Mouse (Mus musculus) midbrain, embryonic 11.5 days (tissue): ENCODE measurements at regions not wholly inside any gene's neighbourhood (a gene's known extent, or its start where the extent isn't known, plus 50 kb on each side); places are given as distances from the start of the nearest gene placed in this dataset.
A peak's percentile ranks its signal among the peaks of the same experiment; 100 is the strongest.

Experiments used
- ATAC-seq: fragments of 200-750 bp; cut with Nextera tagmentation; 2 replicates; pipeline ENCODE4 v1.8.0; 2017; ENCODE audit warnings: moderate TSS enrichment, moderate library complexity; ENCODE audit not compliant: low FRiP score
- DNase-seq: peaks from one replicate; pipeline ENCODE4 v3.0.0; 2015; ENCODE audit warnings: low spot score; ENCODE audit errors: missing footprints
- H3K27ac ChIP-seq: fragments of 300-500 bp; sonication (generic); 2 replicates; pipeline ENCODE4 v1.5.1; 2014; ENCODE audit warnings: low read depth, low read length
- H3K27me3 ChIP-seq: fragments of 300-500 bp; sonication (generic); 2 replicates; pipeline ENCODE4 v1.6.1; 2014; ENCODE audit warnings: mild to moderate bottlenecking, low read length, moderate library complexity, mixed read lengths; ENCODE audit not compliant: control insufficient read depth, insufficient read depth
- H3K36me3 ChIP-seq: fragments of 300-500 bp; sonication (generic); 2 replicates; pipeline ENCODE4 v1.6.1; 2014; ENCODE audit warnings: mild to moderate bottlenecking, low read length, moderate library complexity, mixed read lengths; ENCODE audit not compliant: control insufficient read depth, insufficient read depth
- H3K4me1 ChIP-seq: fragments of 300-500 bp; sonication (generic); 2 replicates; pipeline ENCODE4 v1.6.1; 2014; ENCODE audit warnings: low read length; ENCODE audit not compliant: control insufficient read depth, insufficient read depth
- H3K4me2 ChIP-seq: fragments of 300-500 bp; sonication (generic); 2 replicates; pipeline ENCODE4 v1.6.1; 2014; ENCODE audit warnings: mild to moderate bottlenecking, moderate library complexity
- H3K4me3 ChIP-seq: fragments of 300-500 bp; sonication (generic); 2 replicates; pipeline ENCODE4 v1.5.1; 2014; ENCODE audit warnings: low read depth, low read length
- H3K9ac ChIP-seq: fragments of 300-500 bp; sonication (generic); 2 replicates; pipeline ENCODE4 v1.6.1; 2014; ENCODE audit warnings: low read length
- H3K9me3 ChIP-seq: fragments of 300-500 bp; sonication (generic); 2 replicates; pipeline ENCODE4 v1.6.1; 2016; ENCODE audit warnings: low read length; ENCODE audit not compliant: control insufficient read depth
- WGBS: fragments of 180-500 bp; shearing (Covaris S2); extraction: QIAGEN DNeasy Blood & Tissue Kit; methylation state at CpG from one replicate; pipeline ENCODE4 v1.1.7; 2014; 5-methylcytosine and 5-hydroxymethylcytosine counted together

DNA sequence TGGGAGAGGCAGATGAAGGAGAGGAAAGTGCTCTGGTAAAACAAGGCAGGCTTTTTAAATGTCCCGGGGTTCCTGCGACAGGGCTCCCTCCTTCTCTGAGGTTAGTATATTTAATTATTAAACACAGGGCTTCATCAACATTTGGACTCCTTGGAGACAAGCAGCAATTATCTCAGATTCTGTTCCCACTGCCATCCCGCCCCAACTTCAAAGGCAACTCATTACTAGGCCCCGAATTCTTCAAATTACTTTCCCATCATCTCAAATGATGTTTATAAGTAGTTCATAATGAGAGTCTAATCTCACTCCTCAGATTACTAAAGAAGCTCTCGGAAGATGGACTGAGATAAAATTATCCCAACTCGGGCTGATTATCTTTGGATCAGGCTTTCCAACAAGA is 215.1 kb downstream of the Enc1 start:
- Histone ChIP-seq H3K9ac (no peak overlapping the region), H3K4me2 (no peak overlapping the region), H3K4me1 (peaks cover 4% of the 10 kb centered on the region), H3K27ac (no peak overlapping the region), H3K9me3 (no peaks in the 10 kb centered on the region), H3K4me3 (no peak overlapping the region), H3K36me3 (no peaks in the 10 kb centered on the region), H3K27me3 (no peaks in the 10 kb centered on the region)
- ATAC-seq (no peak), DNase-seq (no peak)
- WGBS = 58% methylated on average over 6 of the region's 6 CpGs

DNA sequence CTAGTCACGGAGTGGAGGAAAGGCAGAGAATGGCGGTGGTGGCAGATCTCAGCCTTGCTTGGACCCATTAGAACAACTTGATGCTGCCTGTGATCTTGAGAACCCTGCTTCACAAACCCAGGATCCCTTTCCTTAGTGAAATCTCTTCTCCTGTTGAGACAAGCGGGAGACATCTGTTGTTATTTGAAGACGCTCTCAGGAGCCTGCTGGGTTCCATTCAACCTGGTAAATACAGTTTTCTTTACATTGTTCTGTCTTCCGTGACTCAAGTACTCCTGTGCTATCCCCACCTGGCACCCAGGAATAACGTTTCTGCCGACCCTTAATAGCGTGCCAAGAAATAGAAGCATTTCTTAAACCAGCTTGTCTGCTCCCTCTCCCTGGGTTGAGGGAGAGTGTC is 213.8 kb downstream of the Enc1 start:
- no peak for ATAC-seq
- H3K4me3 ChIP-seq = no peak overlapping the region
- H3K9me3 ChIP-seq = no peaks in the 10 kb centered on the region
- no peak overlapping the region for H3K9ac ChIP-seq
- no peak overlapping the region for H3K27ac ChIP-seq
- no peak for DNase-seq
- no peaks in the 10 kb centered on the region for H3K36me3 ChIP-seq
- H3K4me1 ChIP-seq = peaks cover 4% of the 10 kb centered on the region
- H3K4me2 ChIP-seq = no peak overlapping the region
- 70% methylated on average over 8 of the region's 8 CpGs for WGBS
- no peaks in the 10 kb centered on the region for H3K27me3 ChIP-seq

GRCm38 (mm10) chr13:97453469-97453868 is 212.6 kb downstream of the Enc1 start:
- 0 out of 2 replicates have a peak, but pooled peaks have one; percentile 2 for ATAC-seq
- Histone ChIP-seq H3K9ac (no peak overlapping the region), H3K9me3 (no peaks in the 10 kb centered on the region), H3K4me1 (peaks cover 4% of the 10 kb centered on the region), H3K27me3 (no peaks in the 10 kb centered on the region), H3K4me2 (no peak overlapping the region), H3K27ac (peak overlapping the region; percentile 25; the same call in 1 of the 2 replicates), H3K36me3 (no peaks in the 10 kb centered on the region), H3K4me3 (no peak overlapping the region)
- DNase-seq = no peak
- WGBS = 68% methylated on average over 6 of the region's 6 CpGs

DNA sequence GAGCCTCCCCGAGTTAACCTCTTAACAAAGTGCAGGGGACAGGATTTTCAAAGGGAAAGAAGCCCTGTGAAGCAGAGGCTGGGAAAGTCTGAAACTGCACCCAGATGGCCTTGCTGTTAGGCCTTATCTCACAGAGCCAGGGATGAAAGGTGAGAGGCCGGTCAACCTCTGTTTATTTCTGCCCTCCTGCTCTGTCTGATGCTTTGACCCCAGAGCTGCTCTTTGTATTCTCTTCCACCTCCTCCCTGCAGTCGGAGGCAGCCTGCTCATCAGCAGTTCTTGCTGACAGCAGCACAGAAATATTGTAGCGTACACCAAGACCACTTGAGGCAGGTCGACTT is 212.2 kb downstream of the Enc1 start:
- 27% methylated on average over 5 of the region's 5 CpGs for WGBS
- no peaks in the 10 kb centered on the region for H3K9me3 ChIP-seq
- DNase-seq = no peak

DNA sequence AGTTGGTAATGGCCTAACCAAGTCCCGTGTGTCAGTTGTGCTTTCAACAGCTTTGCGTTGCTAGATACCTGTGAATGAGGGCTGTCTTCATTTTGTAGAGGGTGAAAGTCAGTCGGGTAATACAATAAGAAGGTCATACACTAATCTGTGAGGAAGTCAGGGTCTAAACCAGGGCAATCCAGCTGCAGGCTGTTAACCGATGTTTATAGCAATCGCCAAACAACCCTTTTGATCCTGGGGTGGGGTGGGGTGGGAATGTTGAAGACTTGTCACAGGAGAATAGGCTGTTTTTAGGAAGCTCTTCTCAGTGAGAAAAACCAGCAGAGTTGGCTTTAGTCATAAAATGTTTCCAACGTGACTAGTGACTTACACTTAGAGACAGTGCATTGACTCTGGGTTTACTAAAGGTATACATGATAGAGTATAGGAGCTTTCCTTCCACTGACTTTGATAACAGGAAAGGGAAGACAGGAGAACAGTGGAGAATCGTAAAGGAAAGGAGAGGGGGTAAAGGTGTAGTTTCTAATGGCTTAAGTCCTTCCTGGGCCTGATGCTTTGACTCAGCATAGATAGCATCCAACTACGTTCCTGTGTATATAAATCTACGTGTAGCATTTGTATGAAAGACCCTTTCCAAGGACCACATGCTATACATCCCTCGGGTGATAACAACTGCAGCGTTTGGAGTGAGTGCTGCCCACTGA is 211.6 kb downstream of the Enc1 start:
- DNase-seq = no peak
- Histone ChIP-seq H3K27ac (0 out of 2 replicates have a peak overlapping the region, but pooled peaks have one; percentile 2), H3K4me2 (no peak overlapping the region), H3K9me3 (no peaks in the 10 kb centered on the region), H3K4me1 (peaks cover 4% of the 10 kb centered on the region), H3K9ac (no peak overlapping the region), H3K4me3 (no peak overlapping the region), H3K27me3 (no peaks in the 10 kb centered on the region), H3K36me3 (no peaks in the 10 kb centered on the region)
- whole genome bisulfite sequencing = 54% methylated on average over 11 of the region's 11 CpGs
- no peak for ATAC-seq

More for the DNA sequence above, 212.2 kb downstream of the Enc1 start:
- Histone ChIP-seq H3K4me3 (no peak overlapping the region), H3K9ac (no peak overlapping the region), H3K27me3 (no peaks in the 10 kb centered on the region), H3K4me1 (peaks cover 4% of the 10 kb centered on the region), H3K4me2 (no peak overlapping the region), H3K36me3 (no peaks in the 10 kb centered on the region), H3K27ac (peak overlapping the region; percentile 25; the same call in 1 of the 2 replicates)
- ATAC-seq = peak; percentile 63

DNA sequence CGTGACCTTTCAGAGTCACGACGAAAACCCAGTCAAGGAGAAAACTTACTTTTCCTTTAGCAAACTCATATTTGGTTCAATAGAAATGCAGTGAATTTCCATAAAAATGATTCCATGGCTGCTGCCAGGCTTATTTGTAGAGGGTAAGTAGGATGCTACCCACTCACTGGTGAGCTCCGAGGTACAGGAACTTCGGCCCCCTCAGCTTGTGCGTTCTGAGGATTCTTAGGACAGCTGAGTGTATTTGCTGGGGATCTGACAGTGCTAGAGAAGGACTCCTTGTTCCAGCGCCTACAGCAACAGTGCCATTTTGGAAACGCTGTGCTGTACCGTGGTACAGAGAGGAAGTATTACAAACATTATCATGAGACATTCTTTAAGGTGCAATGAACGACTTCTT is 210.4 kb downstream of the Enc1 start:
- Histone ChIP-seq H3K27ac (no peak overlapping the region), H3K9ac (no peak overlapping the region), H3K4me3 (no peak overlapping the region), H3K36me3 (no peaks in the 10 kb centered on the region), H3K4me2 (no peak overlapping the region), H3K4me1 (peaks cover 4% of the 10 kb centered on the region), H3K27me3 (no peaks in the 10 kb centered on the region), H3K9me3 (no peaks in the 10 kb centered on the region)
- ATAC-seq (no peak), DNase-seq (no peak)
- 89% methylated on average over 10 of the region's 10 CpGs for WGBS

DNA sequence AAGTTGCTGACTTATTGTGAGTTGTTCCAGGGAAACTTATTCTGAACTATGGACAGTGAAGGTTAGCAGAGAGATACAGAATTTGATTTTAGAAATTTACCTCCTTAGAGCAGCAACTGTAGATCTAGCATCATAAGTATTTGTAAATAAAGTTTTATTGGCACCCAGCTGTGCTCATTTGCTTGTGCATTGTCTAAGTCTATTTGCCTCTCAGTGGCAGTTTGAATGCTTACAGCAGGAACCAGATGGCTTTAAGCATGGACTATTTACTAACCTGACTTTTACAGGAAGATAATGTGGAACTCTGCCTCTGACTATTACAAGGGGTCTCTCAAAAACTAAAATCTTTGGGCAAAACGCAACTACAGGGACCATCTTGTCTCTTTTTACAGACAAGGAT is 207.2 kb downstream of the Enc1 start:
- DNase-seq (no peak), ATAC-seq (no peak)
- no peak overlapping the region for H3K9ac ChIP-seq
- H3K4me1 ChIP-seq = peaks cover 2% of the 10 kb centered on the region
- no peak overlapping the region for H3K4me3 ChIP-seq
- no peaks in the 10 kb centered on the region for H3K27me3 ChIP-seq
- WGBS = 82% methylated on average over 1 of the region's 1 CpGs
- no peak overlapping the region for H3K4me2 ChIP-seq
- no peaks in the 10 kb centered on the region for H3K36me3 ChIP-seq
- H3K9me3 ChIP-seq = no peaks in the 10 kb centered on the region
- no peak overlapping the region for H3K27ac ChIP-seq

DNA sequence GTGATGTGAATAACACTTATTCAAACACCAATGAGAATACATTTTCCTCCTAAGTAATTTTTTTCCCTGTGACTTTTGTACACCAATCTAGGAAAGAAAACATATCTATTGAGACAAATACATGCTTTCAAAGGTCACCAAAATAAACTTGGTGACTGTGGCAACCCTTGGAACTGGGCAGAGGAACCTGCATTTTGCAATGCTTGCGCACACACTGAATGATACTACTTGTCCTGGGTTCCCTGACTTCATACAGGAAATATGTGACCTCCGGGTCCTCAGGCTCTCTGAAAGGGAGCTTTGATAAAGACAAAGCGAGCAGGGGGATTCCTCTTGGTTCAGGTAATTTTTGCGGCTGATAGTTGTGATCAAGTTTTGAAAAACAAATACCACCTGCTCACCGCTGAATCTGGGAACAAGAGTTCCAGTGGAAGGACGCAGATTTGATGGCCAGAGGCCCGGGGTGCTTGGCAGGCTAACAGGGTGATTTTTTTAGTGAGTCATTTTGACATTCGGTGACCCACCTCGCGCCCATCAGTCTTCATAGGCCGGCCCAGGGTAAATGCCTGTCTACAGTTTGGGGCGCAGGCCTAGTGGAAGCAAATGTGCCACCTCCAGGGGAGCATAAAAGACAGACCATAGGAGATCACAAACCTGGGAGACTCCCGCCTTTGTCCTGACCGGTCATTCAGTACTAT is 203.0 kb downstream of the Enc1 start:
- no peak overlapping the region for H3K4me3 ChIP-seq
- DNase-seq (no peak), ATAC-seq (no peak)
- WGBS = 88% methylated on average over 14 of the region's 14 CpGs
- H3K4me1 ChIP-seq = peaks cover 15% of the 10 kb centered on the region
- no peak overlapping the region for H3K9ac ChIP-seq
- no peaks in the 10 kb centered on the region for H3K9me3 ChIP-seq
- no peak overlapping the region for H3K27ac ChIP-seq
- no peaks in the 10 kb centered on the region; the same call in 1 of the 2 replicates for H3K27me3 ChIP-seq
- H3K36me3 ChIP-seq = no peaks in the 10 kb centered on the region
- no peak overlapping the region for H3K4me2 ChIP-seq

GRCm38 (mm10) chr13:97442806-97443205 is 201.9 kb downstream of the Enc1 start:
- no peaks in the 10 kb centered on the region for H3K36me3 ChIP-seq
- ATAC-seq (no peak), DNase-seq (no peak)
- H3K27ac ChIP-seq = no peak overlapping the region
- H3K9me3 ChIP-seq = no peaks in the 10 kb centered on the region
- no peak overlapping the region for H3K4me2 ChIP-seq
- no peak overlapping the region for H3K4me3 ChIP-seq
- no peak overlapping the region for H3K9ac ChIP-seq
- peaks cover 20% of the 10 kb centered on the region for H3K4me1 ChIP-seq
- 81% methylated on average over 1 of the region's 1 CpGs for WGBS
- H3K27me3 ChIP-seq = no peaks in the 10 kb centered on the region; the same call in 1 of the 2 replicates
